Mouse (Mus musculus) ES-Bruce4 (cell line): Measurements from ENCODE around the gene Srr. TPM values are rescaled to one million over a fixed set of nuclear protein-coding genes. Genes with fewer than 3 reads are reported as not detected.

Experiments
- H3K27ac ChIP-seq: 2 replicates; pipeline ENCODE4 v1.5.1; 2012; ENCODE audit warnings: low read length, inconsistent platforms; ENCODE audit not compliant: insufficient read depth
- H3K27me3 ChIP-seq: 2 replicates; pipeline ENCODE4 v1.6.1; 2012; ENCODE audit warnings: mild to moderate bottlenecking, low read length, inconsistent platforms; ENCODE audit not compliant: control insufficient read depth, poor library complexity, insufficient read depth, severe bottlenecking
- H3K36me3 ChIP-seq: 2 replicates; pipeline ENCODE4 v1.6.1; 2012; ENCODE audit warnings: inconsistent platforms, mild to moderate bottlenecking, low read length, moderate library complexity; ENCODE audit not compliant: control insufficient read depth, poor library complexity, insufficient read depth, severe bottlenecking
- H3K4me1 ChIP-seq: one replicate; pipeline ENCODE4 v1.8.1; 2011; ENCODE audit warnings: low read length; ENCODE audit not compliant: control insufficient read depth, insufficient read depth
- H3K4me3 ChIP-seq: 2 replicates; pipeline ENCODE4 v1.5.1; 2011; ENCODE audit warnings: low read depth, mild to moderate bottlenecking, low read length
- H3K9ac ChIP-seq: 2 replicates; pipeline ENCODE4 v1.6.1; 2012; ENCODE audit warnings: low read depth, mild to moderate bottlenecking, inconsistent platforms; ENCODE audit not compliant: poor library complexity, severe bottlenecking
- H3K9me3 ChIP-seq: replicated peaks from 2 replicates; pipeline ENCODE4 v1.6.1; 2012; ENCODE audit warnings: mild to moderate bottlenecking, low read length, inconsistent platforms; ENCODE audit not compliant: control insufficient read depth, poor library complexity, insufficient read depth, severe bottlenecking
- CTCF ChIP-seq: IDR thresholded peaks from one replicate; pipeline ENCODE4 v1.8.1; 2011; ENCODE audit warnings: low read depth, low read length
- EP300 ChIP-seq: IDR thresholded peaks from 2 replicates; pipeline ENCODE4 v1.6.1; 2011; ENCODE audit warnings: low read depth, low read length; ENCODE audit not compliant: insufficient read depth
- POLR2A ChIP-seq: IDR thresholded peaks from one replicate; pipeline ENCODE4 v1.8.1; 2011; ENCODE audit warnings: low read length; ENCODE audit not compliant: insufficient read depth
- polyA plus RNA-seq: library from polyadenylated mRNA; stranded (reverse); fragments of >200 nt; gene quantifications from 2 replicates; pipeline ENCODE4 v1.2.4, GENCODE M21; 2011; ENCODE audit warnings: low read depth; ENCODE audit not compliant: missing spikeins, insufficient read depth, insufficient read length

Srr gene
- polyA plus RNA-seq: 12.7 and 13.6 TPM in 2 replicates

DNA sequence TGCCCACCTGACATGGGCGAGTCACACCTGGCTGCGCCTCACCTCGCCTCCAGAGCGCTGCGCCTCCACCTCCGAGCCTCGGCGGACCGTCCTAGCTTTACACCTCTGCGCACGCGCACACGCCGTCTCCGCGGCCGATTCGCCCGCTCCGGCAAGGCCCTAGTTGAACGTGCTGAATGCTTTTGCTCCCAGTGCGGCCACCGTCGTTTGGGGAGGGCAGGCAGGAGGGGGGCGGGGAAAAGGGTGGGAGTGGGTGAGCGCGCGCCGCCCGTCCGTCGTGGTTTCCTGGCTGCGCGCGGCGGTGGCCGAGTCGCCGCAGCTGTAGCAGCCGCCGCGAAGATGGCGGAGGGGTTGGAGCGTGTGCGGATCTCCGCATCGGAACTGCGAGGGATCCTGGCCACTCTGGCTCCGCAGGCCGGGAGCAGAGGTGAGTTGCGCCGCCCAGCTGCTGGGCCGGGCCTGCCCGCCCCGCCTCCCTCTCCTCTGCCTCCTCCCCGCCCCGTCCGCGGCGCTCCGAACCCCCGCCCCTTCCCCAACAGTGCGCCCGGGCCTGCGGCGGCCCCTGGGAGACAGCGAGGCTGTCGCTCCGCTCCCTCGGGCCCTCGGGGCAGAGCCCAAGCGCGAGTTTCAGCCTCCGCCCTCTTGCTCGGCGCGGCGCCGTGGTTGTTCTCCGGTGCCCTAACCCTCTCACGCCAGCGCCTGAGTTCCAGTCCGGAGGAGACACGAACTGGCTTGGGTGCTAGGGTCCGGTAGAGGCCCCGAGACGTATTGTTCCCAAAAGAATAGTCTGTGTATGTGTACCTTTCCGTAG, at the start of gene Srr, which contains the start of gene Smg6:
TSS of gene Srr (minus strand) at position 372 of the 811 bp plus-strand sequence.
TSS of gene Smg6 (plus strand) at position 247 of the 811 bp plus-strand sequence.
- Histone ChIP-seq H3K27me3 (no peaks in the 10 kb centered on the region), H3K9me3 (no peaks in the 10 kb centered on the region), H3K4me3 (peak within 1 kb of the TSS; percentile 79), H3K27ac (peak within 1 kb of the TSS; percentile 52), H3K36me3 (no peaks in the 10 kb centered on the region), H3K4me1 (no peaks in the 10 kb centered on the region), H3K9ac (peak within 1 kb of the TSS; percentile 75)
- TF ChIP-seq POLR2A (no peak), EP300 (peak; percentile 44; the same call in 1 of the 2 replicates)

DNA sequence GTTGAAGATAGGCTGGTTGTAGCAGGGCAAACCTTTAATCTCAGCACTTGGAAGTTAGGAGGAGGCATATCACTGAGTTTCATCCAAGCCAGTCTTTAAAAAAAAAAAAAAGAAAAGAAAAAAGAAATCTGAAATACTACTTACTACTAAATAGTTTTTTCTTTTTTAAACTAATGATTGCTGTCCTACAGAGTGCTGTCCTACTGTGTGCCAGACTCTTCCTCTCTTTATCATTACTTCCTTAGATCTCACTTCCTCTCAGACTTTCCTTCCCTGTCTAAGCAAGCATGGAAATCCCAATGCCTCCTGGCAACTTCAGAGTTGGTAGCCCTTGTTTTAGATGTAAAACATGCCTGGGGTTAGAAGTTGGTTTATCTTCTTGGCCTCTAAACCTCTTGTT, 48.9 kb upstream of the Srr start:
- no peak overlapping the region for H3K9ac ChIP-seq
- no peak overlapping the region for H3K27ac ChIP-seq
- H3K27me3 ChIP-seq: no peaks in the 10 kb centered on the region
- TF ChIP-seq POLR2A (no peak), EP300 (no peak), CTCF (no peak)
- no peaks in the 10 kb centered on the region for H3K4me1 ChIP-seq
- no peak overlapping the region for H3K4me3 ChIP-seq
- H3K36me3 ChIP-seq: no peaks in the 10 kb centered on the region
- no peaks in the 10 kb centered on the region for H3K9me3 ChIP-seq

DNA sequence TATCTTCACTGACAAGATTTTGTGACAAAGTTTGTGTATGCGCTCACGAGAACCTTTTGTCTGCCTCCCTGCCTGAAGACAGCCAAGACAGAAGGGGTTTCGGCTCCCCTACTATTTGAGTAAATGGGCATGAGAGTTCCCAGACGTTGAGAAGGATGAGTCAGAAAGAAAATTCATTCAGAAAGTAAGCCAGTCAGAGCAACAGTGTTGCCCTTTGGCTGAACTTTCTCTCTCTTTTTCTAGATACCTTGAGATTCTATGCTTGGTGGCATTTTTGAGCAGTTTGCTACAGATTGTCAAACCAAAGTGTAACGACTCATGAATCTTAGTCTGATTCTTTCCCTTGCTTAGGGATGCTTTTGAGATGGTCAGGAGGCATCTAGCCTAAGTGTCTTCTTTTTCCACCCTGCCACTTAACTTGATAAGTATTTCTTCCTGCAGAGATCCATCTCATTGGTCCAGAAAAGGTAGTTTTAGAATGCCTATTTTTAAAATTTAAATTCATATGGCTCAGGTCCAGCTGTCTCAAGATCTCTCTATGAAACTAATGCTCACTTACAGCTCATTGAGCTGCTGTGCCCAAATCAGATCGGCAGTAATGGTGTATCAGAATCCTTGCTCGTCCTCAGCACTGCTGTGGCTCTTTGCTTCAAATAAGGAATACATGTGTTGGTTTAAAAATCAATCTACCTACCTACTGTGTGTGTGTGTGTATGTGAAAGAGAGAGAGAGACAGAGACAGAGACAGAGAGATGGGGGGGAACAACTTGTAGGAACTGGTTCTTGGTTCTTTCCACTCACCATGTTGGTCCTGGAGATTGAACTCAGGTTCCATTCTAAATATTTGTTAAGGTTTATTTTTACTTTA, 47.8 kb upstream of the Srr start:
- TF ChIP-seq CTCF: no peak
- no peak for TF ChIP-seq POLR2A
- no peak for TF ChIP-seq EP300
- Histone ChIP-seq H3K36me3 (no peaks in the 10 kb centered on the region), H3K27me3 (no peaks in the 10 kb centered on the region), H3K4me3 (no peak overlapping the region), H3K9ac (no peak overlapping the region), H3K4me1 (no peaks in the 10 kb centered on the region), H3K9me3 (no peaks in the 10 kb centered on the region), H3K27ac (no peak overlapping the region)

DNA sequence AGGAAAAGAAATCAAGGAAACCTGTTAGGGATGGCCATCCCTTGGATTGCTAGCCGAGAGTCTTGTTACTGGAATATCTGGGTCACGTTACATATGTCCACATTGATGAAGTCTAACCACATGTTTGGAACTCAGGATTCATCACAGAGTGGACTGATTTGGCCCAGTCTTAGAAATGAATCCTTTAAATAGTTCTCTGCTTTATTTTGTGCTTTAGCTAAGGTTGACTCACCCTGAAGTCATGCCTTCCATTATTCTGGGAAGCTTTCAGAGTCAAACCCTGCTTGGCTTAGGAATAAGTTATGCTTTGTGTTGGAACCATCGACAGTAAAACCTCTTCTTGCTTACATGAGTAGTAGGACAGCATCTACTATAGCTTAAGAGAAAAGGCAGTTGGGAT, 39.8 kb upstream of the Srr start:
- no peaks in the 10 kb centered on the region for H3K4me1 ChIP-seq
- H3K4me3 ChIP-seq: no peak overlapping the region
- no peaks in the 10 kb centered on the region for H3K27me3 ChIP-seq
- TF ChIP-seq EP300: no peak
- no peak for TF ChIP-seq CTCF
- TF ChIP-seq POLR2A: no peak
- no peak overlapping the region for H3K27ac ChIP-seq
- H3K9ac ChIP-seq: no peak overlapping the region
- H3K9me3 ChIP-seq: no peaks in the 10 kb centered on the region
- peaks cover 2% of the 10 kb centered on the region; the same call in 1 of the 2 replicates for H3K36me3 ChIP-seq

- H3K27me3 ChIP-seq: no peaks in the 10 kb centered on the region
Observed at GRCm38 (mm10) chr11:74962846-74963407, 37.2 kb upstream of the Srr start.

More at GRCm38 (mm10) chr11:74962846-74963407, 37.2 kb upstream of the Srr start:
- Histone ChIP-seq H3K36me3 (peaks cover 2% of the 10 kb centered on the region; the same call in 1 of the 2 replicates), H3K9me3 (no peaks in the 10 kb centered on the region), H3K27ac (no peak overlapping the region), H3K9ac (no peak overlapping the region), H3K4me3 (no peak overlapping the region), H3K4me1 (no peaks in the 10 kb centered on the region)
- TF ChIP-seq POLR2A (no peak), CTCF (no peak), EP300 (no peak)
